Mouse (Mus musculus): ENCODE data around the gene Echdc3. TPM values are rescaled to one million over a fixed set of nuclear protein-coding genes. Genes with fewer than 3 reads are reported as not detected.

The Echdc3 gene
- total RNA-seq, 1 experiment from 2014 or later = 0.93 TPM

- ATAC-seq (ENCODE audit: extremely low read depth, insufficient number of reproducible peaks, low FRiP score, poor library complexity, severe bottlenecking) = no peak
Measured at GRCm38 (mm10) chr2:6229597-6230290, 16.9 kb upstream of the Echdc3 start.

- no peak for ATAC-seq (ENCODE audit: extremely low read depth, insufficient number of reproducible peaks, low FRiP score, poor library complexity, severe bottlenecking)
Measured at GRCm38 (mm10) chr2:6227059-6227445, 14.2 kb upstream of the Echdc3 start.

- no peak for ATAC-seq (ENCODE audit: extremely low read depth, insufficient number of reproducible peaks, low FRiP score, poor library complexity, severe bottlenecking)
Measured at GRCm38 (mm10) chr2:6226361-6227058, 13.7 kb upstream of the Echdc3 start.

GRCm38 (mm10) chr2:6220141-6220805 is 7.4 kb upstream of the Echdc3 start:
- peak; percentile 82 for ATAC-seq (ENCODE audit: extremely low read depth, insufficient number of reproducible peaks, low FRiP score, poor library complexity, severe bottlenecking)

GRCm38 (mm10) chr2:6212327-6212723 is 508 bp downstream of the Echdc3 start:
- ATAC-seq (ENCODE audit: extremely low read depth, insufficient number of reproducible peaks, low FRiP score, poor library complexity, severe bottlenecking) = no peak

- no peak for ATAC-seq (ENCODE audit: extremely low read depth, insufficient number of reproducible peaks, low FRiP score, poor library complexity, severe bottlenecking)
Measured at GRCm38 (mm10) chr2:6210840-6211239, 2.0 kb downstream of the Echdc3 start.

GRCm38 (mm10) chr2:6209746-6210145 is 3.1 kb downstream of the Echdc3 start:
- ATAC-seq (ENCODE audit: extremely low read depth, insufficient number of reproducible peaks, low FRiP score, poor library complexity, severe bottlenecking) = peak; percentile 36; the same call in 1 of the 2 replicates

- ATAC-seq (ENCODE audit: extremely low read depth, insufficient number of reproducible peaks, low FRiP score, poor library complexity, severe bottlenecking) = peak; percentile 42; the same call in 1 of the 2 replicates
Measured at GRCm38 (mm10) chr2:6209116-6209515, 3.7 kb downstream of the Echdc3 start.

- no peak for ATAC-seq (ENCODE audit: extremely low read depth, insufficient number of reproducible peaks, low FRiP score, poor library complexity, severe bottlenecking)
Measured at GRCm38 (mm10) chr2:6207736-6208135, 5.1 kb downstream of the Echdc3 start.

- no peak for ATAC-seq (ENCODE audit: extremely low read depth, insufficient number of reproducible peaks, low FRiP score, poor library complexity, severe bottlenecking)
Measured at GRCm38 (mm10) chr2:6196363-6196973, 16.4 kb downstream of the Echdc3 start.

- ATAC-seq (ENCODE audit: extremely low read depth, insufficient number of reproducible peaks, low FRiP score, poor library complexity, severe bottlenecking) = no peak
Measured at GRCm38 (mm10) chr2:6195468-6196239, 17.2 kb downstream of the Echdc3 start.

- ATAC-seq (ENCODE audit: extremely low read depth, insufficient number of reproducible peaks, low FRiP score, poor library complexity, severe bottlenecking) = no peak
Measured at GRCm38 (mm10) chr2:6194497-6194896, 18.3 kb downstream of the Echdc3 start.

- no peak for ATAC-seq (ENCODE audit: extremely low read depth, insufficient number of reproducible peaks, low FRiP score, poor library complexity, severe bottlenecking)
Measured at GRCm38 (mm10) chr2:6193591-6193973, 19.3 kb downstream of the Echdc3 start.

- ATAC-seq (ENCODE audit: extremely low read depth, insufficient number of reproducible peaks, low FRiP score, poor library complexity, severe bottlenecking) = peak; percentile 45; the same call in 1 of the 2 replicates
Measured at GRCm38 (mm10) chr2:6192820-6193590, 19.8 kb downstream of the Echdc3 start.

GRCm38 (mm10) chr2:6190036-6190435 is 22.8 kb downstream of the Echdc3 start:
- no peak for ATAC-seq (ENCODE audit: extremely low read depth, insufficient number of reproducible peaks, low FRiP score, poor library complexity, severe bottlenecking)

GRCm38 (mm10) chr2:6189675-6189998 is 23.2 kb downstream of the Echdc3 start:
- ATAC-seq (ENCODE audit: extremely low read depth, insufficient number of reproducible peaks, low FRiP score, poor library complexity, severe bottlenecking) = peak; percentile 50

- ATAC-seq (ENCODE audit: extremely low read depth, insufficient number of reproducible peaks, low FRiP score, poor library complexity, severe bottlenecking) = peak; percentile 53
Measured at GRCm38 (mm10) chr2:6188891-6189674, 23.8 kb downstream of the Echdc3 start.

- ATAC-seq (ENCODE audit: extremely low read depth, insufficient number of reproducible peaks, low FRiP score, poor library complexity, severe bottlenecking) = no peak
Measured at GRCm38 (mm10) chr2:6187418-6187817, 25.4 kb downstream of the Echdc3 start.

Measured in neutrophil, adult 5-6 weeks (primary cell).